Mouse (Mus musculus): ENCODE measurements around the gene Plekhg5. TPM values are rescaled to one million over a fixed set of nuclear protein-coding genes. Genes with fewer than 3 reads are reported as not detected.
"Not testable (repeated sequence)": the region's sequence is repeated elsewhere in the genome, so short reads cannot be mapped to it uniquely, and the experiment has no call there.

Gene Plekhg5
- 6.0 and 7.2 TPM in 2 replicates for total RNA-seq (2017)

GRCm38 (mm10) chr4:152072121-152072601 lies at the start of gene Plekhg5:
Gene Plekhg5 (plus strand): TSS chr4:152072498.
- peak; percentile 79 for ATAC-seq (replicated peaks; ENCODE audit: low read depth, poor library complexity, severe bottlenecking)

DNA sequence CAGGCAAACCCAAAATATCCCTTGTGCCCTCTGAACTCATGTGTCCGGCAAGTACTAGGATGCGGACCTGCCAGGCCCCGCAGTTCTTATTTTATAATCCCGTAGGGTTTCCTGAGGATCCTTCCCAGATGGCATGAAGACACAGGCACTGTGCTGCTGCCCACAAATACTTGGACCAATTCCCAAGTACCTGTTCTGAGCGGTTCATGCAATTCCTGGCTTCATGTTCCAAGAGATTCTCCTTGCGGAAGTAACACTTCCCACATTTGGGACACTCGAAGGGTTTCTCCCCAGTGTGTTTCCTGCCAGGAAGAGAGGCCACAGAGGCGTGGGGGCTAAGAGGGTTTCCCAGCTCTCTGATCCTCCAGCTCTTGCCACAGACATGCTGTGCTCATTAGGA lies 49.8 kb upstream of the Plekhg5 start:
- no peak for ATAC-seq (replicated peaks; ENCODE audit: low read depth, poor library complexity, severe bottlenecking)

GRCm38 (mm10) chr4:152024525-152024924 lies 47.8 kb upstream of the Plekhg5 start:
- ATAC-seq (replicated peaks; ENCODE audit: low read depth, poor library complexity, severe bottlenecking) = no peak

GRCm38 (mm10) chr4:152026751-152027508 lies 45.4 kb upstream of the Plekhg5 start:
- ATAC-seq (replicated peaks; ENCODE audit: low read depth, poor library complexity, severe bottlenecking) = peak; percentile 11

- peak; percentile 90 for ATAC-seq (replicated peaks; ENCODE audit: low read depth, poor library complexity, severe bottlenecking)
Measured at GRCm38 (mm10) chr4:152027524-152027923, 44.8 kb upstream of the Plekhg5 start, which contains the start of gene Zbtb48. Gene Zbtb48 (minus strand): TSS chr4:152027671.

- no peak for ATAC-seq (replicated peaks; ENCODE audit: low read depth, poor library complexity, severe bottlenecking)
Measured at GRCm38 (mm10) chr4:152028456-152028855, 43.8 kb upstream of the Plekhg5 start.

- no peak for ATAC-seq (replicated peaks; ENCODE audit: low read depth, poor library complexity, severe bottlenecking)
Measured at GRCm38 (mm10) chr4:152029087-152029486, 43.2 kb upstream of the Plekhg5 start.

GRCm38 (mm10) chr4:152029997-152030396 lies 42.3 kb upstream of the Plekhg5 start:
- ATAC-seq (replicated peaks; ENCODE audit: low read depth, poor library complexity, severe bottlenecking) = peak; percentile 34

DNA sequence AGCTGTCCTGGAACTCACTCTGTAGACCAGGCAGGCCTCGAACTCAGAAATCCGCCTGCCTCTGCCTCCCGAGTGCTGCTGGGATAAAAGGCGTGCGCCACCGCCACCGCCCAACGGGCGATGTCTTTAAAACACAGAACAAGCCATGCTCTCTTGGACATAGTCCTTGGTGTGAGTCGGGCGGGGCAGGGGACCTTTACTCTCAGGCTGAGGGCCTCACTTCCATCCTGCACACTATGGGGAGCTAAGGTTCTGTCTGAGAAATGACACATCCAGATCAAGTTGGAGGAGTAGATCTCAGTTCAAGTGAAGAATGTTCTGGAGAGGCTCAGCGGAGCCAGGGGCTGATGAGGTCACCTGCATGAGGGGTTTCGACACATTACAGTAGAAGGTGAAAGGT lies 39.4 kb upstream of the Plekhg5 start:
- ATAC-seq (replicated peaks; ENCODE audit: low read depth, poor library complexity, severe bottlenecking) = no peak

- not testable (repeated sequence) for ATAC-seq (replicated peaks; ENCODE audit: low read depth, poor library complexity, severe bottlenecking)
Measured at GRCm38 (mm10) chr4:152036464-152036863, 35.8 kb upstream of the Plekhg5 start.

- ATAC-seq (replicated peaks; ENCODE audit: low read depth, poor library complexity, severe bottlenecking) = peak; percentile 59
Measured at GRCm38 (mm10) chr4:152038225-152038984, 33.9 kb upstream of the Plekhg5 start, which contains the start of gene Tas1r1. Gene Tas1r1 (minus strand): TSS chr4:152038568.

DNA sequence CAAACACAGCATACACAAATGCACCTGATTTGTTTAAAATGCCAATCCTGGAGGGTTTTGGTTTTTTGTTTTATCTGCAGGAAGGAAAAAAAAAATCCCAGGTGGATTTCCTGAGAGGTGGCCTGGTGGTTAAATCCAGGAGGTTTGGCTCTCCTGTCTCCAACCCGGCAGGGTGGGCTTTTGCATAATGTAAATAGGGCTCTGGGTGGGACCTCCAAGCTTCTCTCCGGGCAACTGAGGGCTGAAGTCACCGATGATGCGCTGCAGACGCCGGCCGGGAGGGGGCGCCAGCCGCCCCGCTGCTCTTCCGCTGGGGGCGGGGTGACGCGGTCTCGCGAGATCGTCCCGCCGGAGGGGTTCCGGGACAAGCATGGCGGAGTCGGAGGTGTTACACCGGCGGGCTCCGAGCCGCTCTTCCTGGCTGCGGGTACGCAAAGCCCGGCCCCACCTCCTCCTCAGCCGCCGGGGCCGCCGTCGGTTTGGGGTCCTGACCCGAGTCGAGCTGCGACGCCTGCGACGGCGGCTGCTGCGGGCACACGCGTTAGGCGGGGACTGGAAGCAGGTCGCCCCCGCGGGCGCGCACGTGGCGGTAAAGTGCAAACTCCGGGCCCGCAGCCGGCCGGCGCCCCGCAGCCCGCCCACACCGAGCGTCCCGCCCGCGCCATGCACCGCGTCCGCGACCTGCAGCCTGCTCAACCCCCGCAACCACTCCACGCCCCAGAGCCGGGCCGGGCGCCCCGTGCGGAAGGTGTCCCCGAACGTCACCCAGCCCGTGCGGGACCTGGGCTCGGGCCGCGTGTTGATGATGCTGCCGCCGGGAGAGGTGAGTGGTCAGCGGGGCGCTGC lies 33.1 kb upstream of the Plekhg5 start, which contains the start of gene Nol9:
Nol9 (plus strand) TSS at position 337 of the 846 bp plus-strand sequence.
- ATAC-seq (replicated peaks; ENCODE audit: low read depth, poor library complexity, severe bottlenecking) = peak; percentile 83

GRCm38 (mm10) chr4:152039831-152040310 lies 32.4 kb upstream of the Plekhg5 start:
- ATAC-seq (replicated peaks; ENCODE audit: low read depth, poor library complexity, severe bottlenecking) = no peak

DNA sequence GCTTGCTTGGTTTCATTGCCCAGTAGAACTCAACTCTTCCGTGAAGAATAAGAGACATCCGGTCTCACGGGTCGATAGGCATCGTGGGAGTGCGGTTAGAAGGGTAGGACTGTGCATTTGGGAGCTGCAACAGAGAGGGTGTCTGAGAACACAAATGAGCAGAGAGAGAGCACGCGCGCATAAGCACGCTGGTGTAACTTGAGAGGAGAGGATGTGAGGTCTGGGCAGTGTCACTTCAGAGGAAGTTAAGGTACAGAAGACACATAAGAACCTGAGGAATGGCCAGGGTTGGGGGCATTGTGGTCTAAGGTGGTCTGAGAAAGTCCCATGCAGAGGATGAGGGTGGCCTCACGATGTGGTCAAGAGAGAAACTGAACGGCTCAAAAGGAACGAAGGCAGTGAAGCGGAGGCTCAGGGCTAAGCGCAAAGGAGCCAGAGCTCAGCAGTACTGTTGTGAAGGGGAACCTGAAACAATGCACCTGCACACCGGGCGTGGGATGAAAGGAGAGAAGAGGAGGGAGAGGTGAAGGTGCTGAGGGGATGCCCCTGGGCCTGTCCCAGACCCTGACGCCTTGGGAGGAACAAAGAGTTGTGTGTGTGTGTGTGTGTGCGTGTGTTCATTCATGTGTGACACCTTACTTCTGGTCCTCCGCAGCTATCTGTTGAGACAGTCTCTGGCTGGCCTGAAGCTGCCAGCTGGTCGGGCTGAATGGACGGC lies 30.2 kb upstream of the Plekhg5 start:
- no peak for ATAC-seq (replicated peaks; ENCODE audit: low read depth, poor library complexity, severe bottlenecking)

- ATAC-seq (replicated peaks; ENCODE audit: low read depth, poor library complexity, severe bottlenecking) = no peak
Measured at GRCm38 (mm10) chr4:152043171-152043570, 29.1 kb upstream of the Plekhg5 start.

GRCm38 (mm10) chr4:152044609-152045008 lies 27.7 kb upstream of the Plekhg5 start:
- no peak for ATAC-seq (replicated peaks; ENCODE audit: low read depth, poor library complexity, severe bottlenecking)

DNA sequence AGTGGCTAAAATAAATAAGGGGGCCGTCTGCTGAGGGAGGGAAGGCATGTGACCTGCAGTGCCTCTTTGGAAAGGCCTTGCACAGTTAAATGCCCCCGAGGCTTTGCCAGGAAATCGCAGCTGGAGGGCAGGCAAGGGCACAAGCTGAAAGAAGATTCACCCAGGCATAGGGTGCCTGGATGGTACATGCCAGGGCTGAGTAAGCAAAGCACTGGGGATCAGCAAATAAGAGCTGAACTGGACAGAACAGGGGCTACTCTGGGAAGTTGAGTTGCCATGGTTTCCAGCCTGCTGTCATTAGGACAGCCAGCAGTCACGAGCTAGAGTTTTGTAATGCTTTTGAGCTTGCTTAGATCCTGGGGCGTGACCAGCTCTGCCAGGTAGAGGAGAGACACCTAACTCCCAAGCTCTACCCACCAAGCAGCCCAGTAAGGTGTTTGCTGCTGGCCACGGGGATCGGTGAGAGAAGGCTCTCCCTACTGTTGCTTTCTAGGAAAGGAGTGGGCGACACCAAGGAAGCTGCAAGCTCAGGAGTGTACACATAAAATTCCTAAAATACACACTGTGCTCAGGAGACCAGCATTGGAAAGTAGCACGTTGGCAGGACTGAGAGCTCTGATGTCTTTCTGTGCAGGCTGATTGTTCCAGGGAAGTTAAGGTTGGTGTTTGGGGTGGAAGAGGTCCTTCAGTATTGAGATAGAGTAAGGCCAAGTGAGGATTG lies 9.7 kb upstream of the Plekhg5 start:
- ATAC-seq (replicated peaks; ENCODE audit: low read depth, poor library complexity, severe bottlenecking) = no peak

DNA sequence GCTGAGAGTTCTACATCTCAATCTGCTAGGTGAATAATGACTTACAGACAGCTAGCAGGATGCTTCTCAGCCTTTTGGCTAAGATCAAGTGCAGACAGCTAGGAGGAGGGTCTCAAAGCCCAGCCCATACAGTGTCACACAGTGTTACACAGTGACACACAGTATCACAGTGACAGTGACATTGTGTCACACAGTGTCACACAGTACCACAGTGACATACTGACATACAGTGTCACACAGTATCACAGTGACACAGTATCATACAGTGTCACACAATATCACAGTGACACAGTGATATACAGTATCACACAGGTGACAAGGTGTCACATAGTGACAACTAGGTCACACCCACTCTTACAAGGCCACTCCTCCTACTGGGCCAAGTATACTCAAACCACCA lies 5.0 kb upstream of the Plekhg5 start:
- no peak for ATAC-seq (replicated peaks; ENCODE audit: low read depth, poor library complexity, severe bottlenecking)
